Mouse (Mus musculus) brain, adult 2 months (tissue): ENCODE measurements at regions not wholly inside any gene's neighbourhood (a gene's known extent, or its start where the extent isn't known, plus 50 kb on each side); places are given as distances from the start of the nearest gene placed in this dataset.
"Not testable (repeated sequence)": the region's sequence is repeated elsewhere in the genome, so short reads cannot be mapped to it uniquely, and the experiment has no call there.

Experiments used
- DNase-seq: peaks from one replicate; pipeline ENCODE4 v3.0.0; 2011; ENCODE audit warnings: low read depth, low spot score

- no peak for DNase-seq
These were observed 122.9 kb upstream of the Emcn start for GRCm38 (mm10) chr3:137217926-137218325.

- no peak for DNase-seq
These were observed 114.7 kb upstream of the Emcn start for GRCm38 (mm10) chr3:137226151-137226550.

- no peak for DNase-seq
These were observed 113.6 kb upstream of the Emcn start for GRCm38 (mm10) chr3:137227122-137227838.

- no peak for DNase-seq
These were observed 112.5 kb upstream of the Emcn start for GRCm38 (mm10) chr3:137228416-137228815.

GRCm38 (mm10) chr3:137242877-137243276 lies 98.0 kb upstream of the Emcn start:
- no peak for DNase-seq

- DNase-seq = no peak
These were observed 77.0 kb upstream of the Emcn start for GRCm38 (mm10) chr3:137263907-137264306.

- peak; percentile 86 for DNase-seq
These were observed 73.1 kb upstream of the Emcn start for GRCm38 (mm10) chr3:137267752-137268151.

- peak; percentile 31 for DNase-seq
These were observed 65.4 kb upstream of the Emcn start for GRCm38 (mm10) chr3:137275444-137275843.

GRCm38 (mm10) chr3:137279284-137279683 lies 61.6 kb upstream of the Emcn start:
- DNase-seq = peak; percentile 19

- DNase-seq = peak; percentile 15
These were observed 59.8 kb upstream of the Emcn start for GRCm38 (mm10) chr3:137281052-137281451.

GRCm38 (mm10) chr3:137287558-137287957 lies 53.3 kb upstream of the Emcn start:
- not testable (repeated sequence) for DNase-seq

- no peak for DNase-seq
These were observed 52.4 kb upstream of the Emcn start for GRCm38 (mm10) chr3:137288301-137288942.

- DNase-seq = peak; percentile 32
These were observed 51.8 kb upstream of the Emcn start for GRCm38 (mm10) chr3:137288943-137289682.

- no peak for DNase-seq
These were observed 51.2 kb upstream of the Emcn start for GRCm38 (mm10) chr3:137289683-137289984.
